Mouse (Mus musculus): Measurements from ENCODE around the gene Tmem126b. TPM values are rescaled to one million over a fixed set of nuclear protein-coding genes. Genes with fewer than 3 reads are reported as not detected.

Gene Tmem126b
- polyA plus RNA-seq (2015; fragmentation: Nextera tagmentation; extraction: Ambion mirVana) = 26.3 and 28.3 TPM in 2 replicates

GRCm38 (mm10) chr7:90475793-90476312 is at the start of gene Tmem126b:
TSS of gene Tmem126b (minus strand) at chr7:90476001.

GRCm38 (mm10) chr7:90476313-90477245 is 778 bp upstream of the Tmem126b start, which contains the start of gene Dlg2:
TSS of gene Dlg2 (plus strand) at chr7:90476672.

GRCm38 (mm10) chr7:90456845-90457468 is 18.8 kb downstream of the Tmem126b start, which contains the start of gene Tmem126a:
TSS of gene Tmem126a (minus strand) at chr7:90457229.

GRCm38 (mm10) chr7:90442518-90443080 is 33.2 kb downstream of the Tmem126b start, which contains the start of gene Crebzf:
TSS of gene Crebzf (plus strand) at chr7:90442729.

GRCm38 (mm10) chr7:90426020-90427001 is 49.5 kb downstream of the Tmem126b start, which contains the start of gene Ccdc89:
TSS of gene Ccdc89 (plus strand) at chr7:90426577.

Other genes starting within 250 kb of the Tmem126b start
- 0.55 and 0.59 TPM in 2 replicates for gene Ccdc83, start 210.2 kb downstream of the Tmem126b start, polyA plus RNA-seq (2015; fragmentation: Nextera tagmentation; extraction: Ambion mirVana)
- gene Sytl2, start 173.7 kb downstream of the Tmem126b start, polyA plus RNA-seq (2015; fragmentation: Nextera tagmentation; extraction: Ambion mirVana) = 31.3 and 37.1 TPM in 2 replicates
- gene Ccdc89, start 49.4 kb downstream of the Tmem126b start, polyA plus RNA-seq (2015; fragmentation: Nextera tagmentation; extraction: Ambion mirVana) = 0.22 and 0.27 TPM in 2 replicates
- 14.3 and 15.4 TPM in 2 replicates for gene Crebzf, start 33.3 kb downstream of the Tmem126b start, polyA plus RNA-seq (2015; fragmentation: Nextera tagmentation; extraction: Ambion mirVana)
- gene Tmem126a, start 18.8 kb downstream of the Tmem126b start, polyA plus RNA-seq (2015; fragmentation: Nextera tagmentation; extraction: Ambion mirVana) = 118 and 121 TPM in 2 replicates
- gene Dlg2, start 671 bp upstream of the Tmem126b start, polyA plus RNA-seq (2015; fragmentation: Nextera tagmentation; extraction: Ambion mirVana) = 2.2 and 2.4 TPM in 2 replicates

Data from skeletal muscle tissue, postnatal 0 days (tissue).